In the genomic region with DNA sequence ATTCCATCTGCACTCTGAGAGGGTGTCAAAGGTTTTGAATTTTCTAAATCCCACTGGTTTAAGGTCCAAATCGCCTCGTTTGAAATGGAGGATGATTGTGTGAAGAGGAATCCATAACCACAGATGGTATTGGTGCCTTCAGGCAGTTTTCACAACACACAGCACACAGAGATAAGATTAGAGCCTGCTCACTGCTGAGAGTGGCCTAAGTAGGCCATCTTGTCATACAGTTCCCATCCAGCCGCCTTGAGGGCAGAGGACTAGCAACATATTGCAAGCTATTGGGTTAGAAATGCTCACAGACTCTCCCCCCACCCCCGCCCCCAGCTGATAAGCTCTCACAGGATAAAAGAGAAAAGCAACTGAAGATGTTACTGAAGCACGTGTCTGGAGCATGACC, we compare ENCODE assay signal across 18 mouse cellular contexts.
DNase-seq lines count a peak whose midpoint lies in the region; ATAC-seq lines count a peak whose summit lies in the region.
"Had no signal": no experiment of that assay in that cellular context is flagged by ENCODE, and none has a peak within 500 bp of the region (broad histone marks: within the 10 kb centered on the region; RNA-seq: fewer than 3 reads in every experiment).

No protein-coding gene starts in this region.

- H3K27me3 ChIP-seq in midbrain, embryonic 10.5 days (ENCODE audit: low read depth, poor library complexity, severe bottlenecking) = peaks cover 6% of the 10 kb centered on the region; the same call in 1 of the 2 replicates
- no peaks in the 10 kb centered on the region for H3K27me3 ChIP-seq in midbrain, embryonic 16.5 days (ENCODE audit: control insufficient read depth, insufficient read depth, low read depth, low read length)
- H3K27me3 ChIP-seq in hindbrain, embryonic 13.5 days = no peaks in the 10 kb centered on the region
- H3K27me3 ChIP-seq: forebrain, embryonic 15.5 days; heart, embryonic 12.5 days; hindbrain, embryonic 15.5 days had no signal

- WGBS in midbrain, embryonic 10.5 days = 52% methylated on average over 5 of the region's 5 CpGs
- 31% methylated on average over 5 of the region's 5 CpGs for WGBS in midbrain, embryonic 16.5 days
- WGBS in hindbrain, embryonic 13.5 days = 62% methylated on average over 5 of the region's 5 CpGs

- H3K9ac ChIP-seq in midbrain, embryonic 16.5 days (ENCODE audit: low read depth, low read length) = no peak overlapping the region
- H3K9ac ChIP-seq in hindbrain, embryonic 13.5 days = no peak overlapping the region
- H3K9ac ChIP-seq: forebrain, embryonic 15.5 days; heart, embryonic 12.5 days; hindbrain, embryonic 15.5 days had no signal

- no peaks in the 10 kb centered on the region for H3K36me3 ChIP-seq in midbrain, embryonic 10.5 days
- no peaks in the 10 kb centered on the region for H3K36me3 ChIP-seq in midbrain, embryonic 16.5 days (ENCODE audit: control insufficient read depth, insufficient read depth, low read length)
- H3K36me3 ChIP-seq in hindbrain, embryonic 13.5 days = no peaks in the 10 kb centered on the region
- H3K36me3 ChIP-seq: forebrain, embryonic 15.5 days; heart, embryonic 12.5 days; hindbrain, embryonic 15.5 days had no signal

- H3K4me3 ChIP-seq in midbrain, embryonic 10.5 days = no peak overlapping the region
- no peak overlapping the region for H3K4me3 ChIP-seq in midbrain, embryonic 16.5 days (ENCODE audit: low read depth, low read length)
- no peak overlapping the region for H3K4me3 ChIP-seq in hindbrain, embryonic 13.5 days
- H3K4me3 ChIP-seq: forebrain, embryonic 15.5 days; heart, embryonic 12.5 days; hindbrain, embryonic 15.5 days; layer of hippocampus, adult 2 months had no signal

- peak; percentile 13 for DNase-seq in midbrain, embryonic 10.5 days (ENCODE audit: low spot score)
- DNase-seq in cerebellum, adult 9-10 months = peak; percentile 18
- DNase-seq in retina, postnatal 7 days (ENCODE audit: low read depth, low spot score) = peak; percentile 11
- no peak for DNase-seq in heart, adult 9 months (ENCODE audit: low spot score in 2 of 2)
- no peak for DNase-seq in thymus, postnatal 10 days (ENCODE audit: low spot score in 2 of 2)
- DNase-seq: gastrocnemius, postnatal 10 days; kidney, adult 9 months; lung, postnatal 36 days; right cerebral cortex, adult 18-20 months; thymus, postnatal 36 days had no signal

- H3K4me2 ChIP-seq in midbrain, embryonic 16.5 days (ENCODE audit: low read length) = no peak overlapping the region
- no peak overlapping the region for H3K4me2 ChIP-seq in hindbrain, embryonic 13.5 days
- H3K4me2 ChIP-seq: forebrain, embryonic 15.5 days; heart, embryonic 12.5 days; hindbrain, embryonic 15.5 days; liver, embryonic 11.5 days had no signal

- H3K9me3 ChIP-seq in midbrain, embryonic 10.5 days (replicated peaks) = no peaks in the 10 kb centered on the region
- no peaks in the 10 kb centered on the region for H3K9me3 ChIP-seq in midbrain, embryonic 16.5 days (replicated peaks; ENCODE audit: control insufficient read depth, low read length, poor library complexity, severe bottlenecking)
- no peaks in the 10 kb centered on the region for H3K9me3 ChIP-seq in hindbrain, embryonic 13.5 days
- H3K9me3 ChIP-seq: forebrain, embryonic 15.5 days; heart, embryonic 12.5 days; hindbrain, embryonic 15.5 days had no signal

- H3K27ac ChIP-seq in midbrain, embryonic 10.5 days (replicated peaks) = no peak overlapping the region
- H3K27ac ChIP-seq in midbrain, embryonic 16.5 days (ENCODE audit: low read length) = no peak overlapping the region
- H3K27ac ChIP-seq in hindbrain, embryonic 13.5 days = no peak overlapping the region
- H3K27ac ChIP-seq: forebrain, embryonic 15.5 days; hindbrain, embryonic 15.5 days; layer of hippocampus, adult 2 months had no signal

- ATAC-seq in midbrain, embryonic 16.5 days = no peak
- 0 out of 2 replicates have a peak, but pooled peaks have one; percentile 46 for ATAC-seq in hindbrain, embryonic 13.5 days (ENCODE audit: low FRiP score)
- ATAC-seq: activated CD4-positive, CD25-positive, alpha-beta regulatory T cell, adult 4 months; forebrain, embryonic 15.5 days had no signal

- peaks cover 6% of the 10 kb centered on the region; the same call in 1 of the 2 replicates for H3K4me1 ChIP-seq in midbrain, embryonic 10.5 days
- H3K4me1 ChIP-seq in midbrain, embryonic 16.5 days (ENCODE audit: control insufficient read depth, insufficient read depth, low read length) = no peaks in the 10 kb centered on the region
- no peaks in the 10 kb centered on the region for H3K4me1 ChIP-seq in hindbrain, embryonic 13.5 days (replicated peaks)
- H3K4me1 ChIP-seq: forebrain, embryonic 15.5 days; hindbrain, embryonic 15.5 days had no signal

Comparison
In these comparisons a context has a peak if more than half of its experiments do, and no peak if none do; other contexts are left out.
1. DNase-seq: peak in midbrain, embryonic 10.5 days (single experiment), cerebellum, adult 9-10 months (single experiment) and retina, postnatal 7 days (single experiment); none in heart, adult 9 months (0 of 2) and thymus, postnatal 10 days (0 of 2).